Mouse (Mus musculus) testis, adult 2 months (tissue): ENCODE data around the gene Gcm1.

Source experiments
- CTCF ChIP-seq: fragments of 200-500 bp; IDR thresholded peaks from 2 replicates; pipeline ENCODE4 v1.5.1; 2012; ENCODE audit warnings: low read depth, mild to moderate bottlenecking, inconsistent platforms, low read length, moderate library complexity; ENCODE audit not compliant: control insufficient read depth, insufficient read depth, insufficient replicate concordance
- POLR2A ChIP-seq: fragments of 200-500 bp; IDR thresholded peaks from 2 replicates; pipeline ENCODE4 v1.6.1; 2012; ENCODE audit warnings: low read depth, mild to moderate bottlenecking, inconsistent platforms, low read length, moderate library complexity; ENCODE audit not compliant: control insufficient read depth

GRCm38 (mm10) chr9:78084341-78084740, 32.6 kb downstream of the Gcm1 start:
- TF ChIP-seq CTCF (no peak), POLR2A (no peak)
